7 mouse cellular contexts compared by ENCODE assay signal in the genomic region with DNA sequence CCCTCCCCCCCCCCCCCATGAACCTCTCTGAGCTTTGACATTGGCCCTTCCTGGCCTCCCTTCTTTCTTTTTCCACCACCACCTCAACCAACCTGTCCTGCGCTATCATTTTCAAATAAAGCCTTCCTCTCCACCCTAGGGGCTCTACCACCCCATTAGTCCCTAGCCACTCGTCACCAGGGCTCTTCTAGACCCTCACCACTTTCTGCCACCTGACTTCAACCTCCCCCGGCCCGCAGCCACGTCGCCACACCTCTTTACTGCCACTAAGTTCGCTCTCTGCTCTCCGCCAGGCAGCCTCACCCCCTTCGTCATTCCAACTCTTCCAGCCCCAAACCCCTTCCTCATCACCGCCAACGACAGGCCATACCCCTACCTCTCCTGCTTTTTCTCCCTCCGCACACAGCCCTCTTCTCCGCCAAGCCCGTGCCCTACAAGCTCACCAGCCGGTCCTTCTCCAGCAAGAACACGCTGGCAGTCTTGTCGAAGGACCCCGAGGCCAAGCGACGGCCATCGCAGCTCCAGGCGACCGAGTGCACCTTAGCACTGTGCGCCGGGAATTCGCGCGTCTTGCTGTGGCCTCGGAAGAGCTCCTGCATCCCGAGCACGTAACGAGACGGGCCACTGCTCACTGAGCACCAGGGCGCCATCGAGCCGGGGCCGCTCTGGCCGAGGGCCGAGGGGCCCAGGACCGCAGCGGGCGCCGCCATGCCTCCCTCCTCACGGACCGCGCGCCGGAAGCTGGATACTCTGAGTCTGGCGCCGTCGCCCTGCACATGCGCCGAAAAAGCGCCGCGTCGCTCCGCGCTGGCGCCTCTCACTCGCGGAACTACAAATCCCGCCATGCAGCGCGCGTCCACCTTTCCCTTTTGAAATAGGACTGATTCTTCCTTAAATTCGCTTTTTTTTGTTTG. TPM values are rescaled to one million over a fixed set of nuclear protein-coding genes. Genes with fewer than 3 reads are reported as not detected.
A peak's percentile ranks its signal among the peaks of the same experiment; 100 is the strongest.
DNase-seq lines count a peak whose midpoint lies in the region; ATAC-seq lines count a peak whose summit lies in the region.

A gene (minus strand): TSS at position 752 of the 914 bp plus-strand sequence.

- intact Hi-C loops in gastrocnemius, postnatal 36 days (cut with DNase I): loop anchor here (10.0 kb wide), 1 partner anchor 96 kb away; a partner anchor contains a TSS
- intact Hi-C loops in left cerebral cortex, postnatal 25 days (cut with DNase I): loop anchor here (5.0 kb wide), 1 partner anchor 34 kb away; a partner anchor contains a TSS

- peak; percentile 99 for ATAC-seq in intestine, embryonic 15.5 days

- peak within 1 kb of the TSS; percentile 69 for H3K4me2 ChIP-seq in intestine, embryonic 15.5 days (replicated peaks)

- no peaks in the 10 kb centered on the region for H3K27me3 ChIP-seq in intestine, embryonic 15.5 days (replicated peaks)
- no peaks in the 10 kb centered on the region for H3K27me3 ChIP-seq in midbrain, embryonic 10.5 days (ENCODE audit: low read depth, poor library complexity, severe bottlenecking)

- peak within 1 kb of the TSS; percentile 40 for H3K27ac ChIP-seq in intestine, embryonic 15.5 days
- peak within 1 kb of the TSS; percentile 93 for H3K27ac ChIP-seq in midbrain, embryonic 10.5 days (replicated peaks)

- peak within 1 kb of the TSS; percentile 92 for H3K9ac ChIP-seq in intestine, embryonic 15.5 days

- peak; percentile 86 to 89 for DNase-seq in adrenal gland, adult 18-20 months (ENCODE audit: low spot score in 2 of 2)
- DNase-seq in embryo, embryonic 11 days: peak; percentile 96
- peak; percentile 80 to 84 for DNase-seq in gastrocnemius, postnatal 36 days
- DNase-seq in left cerebral cortex, postnatal 25 days (ENCODE audit: low spot score in 2 of 2): peak; percentile 92 to 94
- peak; percentile 88 for DNase-seq in midbrain, embryonic 10.5 days (ENCODE audit: low spot score)
- DNase-seq in right cerebral cortex, postnatal 4 days: peak; percentile 88

- peaks cover 40% of the 10 kb centered on the region for H3K36me3 ChIP-seq in intestine, embryonic 15.5 days
- H3K36me3 ChIP-seq in midbrain, embryonic 10.5 days: peaks cover 44% of the 10 kb centered on the region

- WGBS in intestine, embryonic 15.5 days: under 1% methylated on average over 67 of the region's 67 CpGs
- WGBS in midbrain, embryonic 10.5 days: under 1% methylated on average over 67 of the region's 67 CpGs

- peaks cover 8% of the 10 kb centered on the region for H3K4me1 ChIP-seq in intestine, embryonic 15.5 days (replicated peaks)
- peaks cover 16% of the 10 kb centered on the region for H3K4me1 ChIP-seq in midbrain, embryonic 10.5 days

- peak within 1 kb of the TSS; percentile 94 for H3K4me3 ChIP-seq in intestine, embryonic 15.5 days (replicated peaks)
- H3K4me3 ChIP-seq in midbrain, embryonic 10.5 days: peak within 1 kb of the TSS; percentile 100

- H3K9me3 ChIP-seq in intestine, embryonic 15.5 days: no peaks in the 10 kb centered on the region
- peaks cover 23% of the 10 kb centered on the region for H3K9me3 ChIP-seq in midbrain, embryonic 10.5 days (replicated peaks)

RNA-seq across cellular contexts. Expression of the gene that starts here (rescaled TPM):
- total RNA-seq in adrenal gland, adult 18-20 months (2021): 10 to 100 TPM; 32.9 to 41.2 TPM
- 10 to 100 TPM; 12.9 to 13.7 TPM for total RNA-seq in gastrocnemius, postnatal 36 days (2021)
- polyA plus RNA-seq in intestine, embryonic 15.5 days (2015; fragmentation: Nextera tagmentation; extraction: Ambion mirVana): 100 and 101 TPM in 2 replicates
- total RNA-seq in left cerebral cortex, postnatal 25 days (2021): 10 to 100 TPM; 33.4 to 35.6 TPM
- polyA plus RNA-seq in midbrain, embryonic 10.5 days (2016; fragmentation: Nextera tagmentation; extraction: Ambion mirVana): 195 and 200 TPM in 2 replicates

Comparison
In these comparisons a context has a peak if more than half of its experiments do, and no peak if none do; other contexts are left out.
1. Peak in every context shown above with its lines: DNase-seq, ATAC-seq, H3K4me3 ChIP-seq and H3K27ac ChIP-seq.